Mouse (Mus musculus) adrenal gland, postnatal 4 days (tissue): Measurements from ENCODE around the gene Ccdc188. TPM values are rescaled to one million over a fixed set of nuclear protein-coding genes. Genes with fewer than 3 reads are reported as not detected.

Experiments
- DNase-seq, 2 experiments: peaks; one replicate each; pipeline ENCODE4 v3.0.0; 2021 to 2022; ENCODE audit warnings: low spot score in 2 of 2, mixed read lengths in 2 of 2
- total RNA-seq, 2 experiments: library from RNA; stranded (reverse); gene quantifications; 2 replicates each; pipeline ENCODE4 v1.2.3; 2021

The Ccdc188 gene
- total RNA-seq, 2 experiments from 2014 or later: not detected

DNA sequence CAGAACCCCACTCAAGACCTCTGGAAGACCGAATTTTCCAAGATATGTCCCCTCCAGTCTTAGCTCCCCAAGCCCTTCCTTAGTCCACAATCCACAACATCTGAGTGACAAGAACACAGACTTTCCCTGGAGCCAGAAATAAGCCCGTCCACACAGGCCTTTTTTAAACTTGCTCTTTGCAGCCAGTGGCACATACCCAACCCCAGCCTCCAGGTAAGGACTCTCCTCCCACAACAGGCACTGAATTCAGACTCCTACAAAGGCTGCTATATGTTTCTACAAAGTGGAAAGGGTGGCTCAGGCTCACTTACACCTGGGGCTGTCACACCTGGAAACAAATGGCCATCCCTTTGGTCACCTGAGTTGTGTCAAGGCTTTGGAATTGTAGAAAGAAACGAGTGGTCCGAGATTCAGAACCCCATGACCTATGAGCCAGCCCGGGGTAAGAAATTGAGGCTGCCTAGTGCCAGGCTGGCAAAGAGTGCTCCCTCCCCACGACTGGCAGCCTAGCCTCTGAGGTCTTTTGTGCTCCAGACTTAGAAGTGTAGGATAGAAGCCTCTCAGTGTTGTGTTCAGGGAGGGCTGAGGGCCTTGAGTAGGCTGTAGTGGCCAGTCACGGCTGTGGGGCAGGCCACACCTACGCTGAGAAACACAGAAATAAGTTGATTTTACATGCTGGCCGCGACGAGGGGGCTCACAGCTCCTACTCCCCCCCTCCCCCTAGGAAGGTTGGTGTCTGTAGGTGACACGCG is 16.4 kb downstream of the Ccdc188 start:
- DNase-seq: no peak

- peak in 1 of 2 experiments; percentile 59 for DNase-seq
These were observed 17.2 kb downstream of the Ccdc188 start, which contains the start of gene Zdhhc8 for GRCm38 (mm10) chr16:18234671-18235388. Gene Zdhhc8 (minus strand): TSS chr16:18235136.

DNA sequence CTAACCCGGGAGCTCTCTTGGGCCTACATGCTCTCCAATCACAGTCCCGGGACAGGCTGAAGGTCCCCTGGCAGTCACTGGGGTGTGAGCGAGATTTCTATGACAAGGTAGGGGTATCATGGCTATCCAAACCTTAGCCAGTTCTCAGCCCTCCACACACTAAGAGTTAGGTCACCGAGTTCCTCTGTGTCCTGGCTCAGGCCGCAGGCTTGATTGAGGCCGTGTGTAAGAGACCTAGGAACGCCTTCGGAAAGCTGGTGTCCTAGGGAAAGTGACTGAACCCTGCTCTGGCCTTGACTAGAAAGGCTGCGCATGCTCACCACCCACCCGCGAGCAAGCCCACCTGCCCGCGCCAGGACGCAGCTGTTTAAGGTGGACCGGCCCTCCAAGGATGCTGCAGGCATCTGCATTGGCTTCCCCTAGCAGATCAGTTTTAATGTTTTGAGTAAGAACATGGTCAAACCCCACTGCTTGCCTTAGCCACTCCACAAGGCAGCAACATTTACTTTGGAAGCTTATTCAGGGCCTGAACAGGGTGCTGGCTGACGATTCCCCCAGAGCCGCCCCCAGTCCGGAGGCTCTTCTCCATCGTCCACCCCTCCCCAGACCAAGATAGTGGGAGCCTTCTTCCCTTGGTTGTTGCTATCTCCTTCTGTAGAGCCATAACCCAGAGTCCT is 17.8 kb downstream of the Ccdc188 start:
- DNase-seq: peak in 1 of 2 experiments; percentile 48

- no peak for DNase-seq
These were observed 19.2 kb downstream of the Ccdc188 start for GRCm38 (mm10) chr16:18236676-18237501.

- DNase-seq: no peak
These were observed 23.9 kb downstream of the Ccdc188 start for GRCm38 (mm10) chr16:18241581-18241980.

DNA sequence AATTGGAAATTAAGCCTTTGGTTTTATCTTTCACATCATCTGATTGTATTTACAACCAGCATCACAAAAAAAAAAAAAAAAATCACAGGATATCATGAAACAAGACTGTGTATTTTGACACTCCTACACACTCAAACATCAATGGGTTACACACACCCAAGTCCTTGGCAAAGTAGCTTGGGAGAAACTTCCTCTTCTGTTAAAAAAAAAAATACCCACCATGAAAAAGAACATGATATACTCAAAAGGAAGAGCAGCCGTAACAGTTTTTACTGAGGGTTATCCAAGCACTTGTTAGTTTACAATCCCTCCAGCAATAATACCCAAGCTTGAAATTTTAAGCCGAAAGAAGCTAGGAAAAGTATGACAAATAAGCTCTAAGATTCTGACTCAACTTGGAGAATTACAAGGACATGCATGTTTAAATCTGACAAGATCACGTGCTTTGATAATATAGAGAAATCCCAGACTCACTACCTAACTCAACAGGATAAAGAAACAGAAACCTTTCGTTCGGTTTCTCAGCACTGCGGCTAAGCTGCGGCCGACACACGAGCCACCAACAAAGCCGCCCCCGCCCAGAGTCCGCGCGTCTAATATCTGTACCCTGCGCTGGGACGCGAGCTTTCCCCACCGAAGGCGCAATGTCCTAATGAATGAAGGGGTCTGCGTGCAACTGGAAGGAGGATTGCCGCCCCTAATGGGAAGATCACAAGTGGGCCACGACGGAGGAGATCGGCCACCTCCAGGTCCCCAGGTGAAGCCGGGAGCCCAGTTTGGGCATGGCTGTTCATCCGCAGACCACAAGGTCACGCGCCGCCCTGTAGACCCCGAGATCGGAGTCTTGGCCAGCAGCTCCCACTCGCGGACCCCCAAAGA is 30.1 kb downstream of the Ccdc188 start:
- DNase-seq: no peak

- peak; percentile 96 to 98 for DNase-seq
These were observed 31.0 kb downstream of the Ccdc188 start, which contains the start of the genes Trmt2a and Ranbp1 for GRCm38 (mm10) chr16:18248433-18249363. Gene Trmt2a (plus strand): TSS chr16:18248679. Gene Ranbp1 (minus strand): TSS chr16:18248732.

DNA sequence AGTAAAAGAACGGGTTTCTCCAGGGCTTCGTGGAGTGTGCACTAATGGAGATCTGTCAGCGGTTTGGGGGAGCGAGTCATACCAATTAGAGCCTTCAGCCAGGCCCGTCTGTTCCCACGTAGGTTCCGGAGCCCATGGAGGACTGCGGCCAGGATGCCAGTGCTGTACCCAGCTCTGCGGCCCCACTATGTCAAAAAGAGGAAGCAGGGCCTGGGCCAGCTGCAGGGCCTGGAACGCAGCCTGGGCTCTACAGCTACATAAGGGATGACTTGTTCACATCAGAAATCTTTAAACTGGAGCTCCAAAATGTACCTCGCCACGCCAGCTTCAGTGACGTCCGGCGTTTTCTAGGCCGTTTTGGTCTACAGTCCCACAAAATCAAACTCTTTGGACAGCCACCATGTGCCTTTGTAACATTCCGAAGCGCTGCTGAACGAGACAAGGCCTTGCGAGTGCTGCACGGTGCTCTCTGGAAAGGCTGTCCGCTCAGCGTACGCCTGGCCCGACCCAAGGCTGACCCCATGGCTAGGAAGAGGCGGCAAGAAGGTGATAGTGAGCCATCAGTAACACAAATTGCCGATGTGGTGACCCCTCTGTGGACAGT is 31.8 kb downstream of the Ccdc188 start:
- no peak for DNase-seq

DNA sequence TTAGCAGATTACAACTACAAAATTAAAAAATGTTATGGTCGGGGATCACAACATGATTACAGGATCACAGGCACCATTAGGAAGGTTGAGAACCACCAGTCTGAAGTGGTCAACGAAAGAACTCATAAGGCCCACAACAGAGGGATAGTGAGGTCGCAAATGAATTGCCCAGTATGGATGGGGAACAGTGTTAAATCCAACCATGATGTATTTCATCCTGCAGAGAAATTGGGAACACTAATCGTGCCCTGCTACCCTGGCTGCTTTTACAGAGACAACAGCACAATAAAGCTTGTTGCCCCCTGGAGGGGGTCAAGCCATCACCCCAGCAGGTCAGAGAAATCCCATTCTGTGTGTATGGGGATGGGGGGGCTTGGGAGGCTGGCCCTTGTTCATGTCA is 32.6 kb downstream of the Ccdc188 start:
- DNase-seq: no peak

DNA sequence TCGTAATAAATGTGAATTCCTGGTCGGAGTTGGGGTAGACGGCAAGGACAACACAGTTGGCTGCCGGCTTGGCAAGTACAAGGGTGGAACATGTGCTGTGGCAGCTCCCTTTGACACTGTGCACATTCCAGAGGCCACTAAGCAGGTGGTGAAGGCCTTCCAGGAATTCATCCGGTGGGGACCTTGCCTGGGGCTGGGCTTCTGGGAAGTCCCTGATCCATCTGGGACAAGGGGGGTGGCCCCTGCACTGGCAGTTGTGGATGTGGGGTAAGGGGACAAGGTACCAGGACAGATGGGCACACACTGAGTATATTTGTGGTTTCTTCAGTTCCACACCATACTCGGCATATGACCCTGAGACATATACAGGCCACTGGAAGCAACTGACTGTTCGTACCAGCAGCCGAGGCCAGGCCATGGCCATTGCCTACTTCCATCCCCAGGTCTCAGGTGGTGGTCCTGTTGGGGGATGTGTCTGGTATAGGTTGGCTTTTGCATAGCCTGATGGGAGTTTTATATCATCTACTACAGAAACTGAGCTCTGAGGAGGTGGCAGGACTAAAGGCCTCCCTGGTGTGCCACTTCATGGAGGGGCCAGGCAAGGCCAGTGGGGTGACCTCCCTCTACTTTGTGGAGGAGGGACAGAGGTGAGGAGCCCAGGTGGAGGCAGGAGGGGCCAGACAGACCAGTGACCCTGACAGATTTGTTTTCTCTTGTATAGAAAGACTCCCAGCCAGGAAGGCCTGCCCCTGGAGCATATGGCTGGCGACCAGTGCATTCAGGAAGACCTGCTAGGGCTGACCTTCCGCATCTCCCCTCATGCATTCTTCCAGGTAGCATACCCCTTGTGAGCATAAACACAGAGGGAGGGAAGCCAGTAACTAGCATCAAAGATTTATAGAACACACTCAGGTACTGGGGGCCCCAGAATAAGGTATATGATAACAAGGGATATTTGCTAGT is 33.4 kb downstream of the Ccdc188 start:
- no peak for DNase-seq

DNA sequence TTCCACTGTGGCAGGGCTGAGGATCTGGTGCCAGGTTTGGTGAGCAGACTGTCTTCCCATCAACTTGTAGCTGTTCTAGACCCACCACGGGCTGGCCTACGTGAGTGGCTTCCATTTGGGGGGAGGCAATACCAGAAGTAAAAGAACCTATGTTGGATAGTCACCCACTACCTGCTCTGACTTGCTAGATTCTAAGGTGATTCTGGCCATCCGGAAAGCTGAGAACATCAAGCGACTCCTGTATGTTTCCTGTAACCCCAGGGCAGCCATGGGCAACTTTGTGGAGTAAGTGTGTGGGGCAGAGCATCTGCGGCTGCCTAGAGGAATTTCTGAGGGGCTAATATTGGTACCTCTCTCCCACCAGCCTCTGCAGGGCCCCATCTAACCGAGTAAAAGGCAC is 35.1 kb downstream of the Ccdc188 start:
- DNase-seq: no peak

- no peak for DNase-seq
These were observed 36.2 kb downstream of the Ccdc188 start for GRCm38 (mm10) chr16:18253866-18254265.

- no peak for DNase-seq
These were observed 40.5 kb downstream of the Ccdc188 start, which contains the start of gene Gm49776 for GRCm38 (mm10) chr16:18258221-18258620. Gene Gm49776 (minus strand): TSS chr16:18258321.

- DNase-seq: no peak
These were observed 47.3 kb downstream of the Ccdc188 start for GRCm38 (mm10) chr16:18265024-18265423.

GRCm38 (mm10) chr16:18268182-18268581 is 50.5 kb downstream of the Ccdc188 start:
- no peak for DNase-seq
